Mouse (Mus musculus) gastrocnemius, postnatal 25 days (tissue): ENCODE data around the gene Slc7a4. TPM values are rescaled to one million over a fixed set of nuclear protein-coding genes. Genes with fewer than 3 reads are reported as not detected.
"Not testable (repeated sequence)": the region's sequence is repeated elsewhere in the genome, so short reads cannot be mapped to it uniquely, and the experiment has no call there.

Source experiments
- DNase-seq: peaks from one replicate; pipeline ENCODE4 v3.0.0; 2022
- total RNA-seq, 2 experiments: library from RNA; stranded (reverse); gene quantifications; 1 replicate in 1 of 2; 2 replicates in 1 of 2; pipeline ENCODE4 v1.2.3; 2021

The Slc7a4 gene
- total RNA-seq, 2 experiments from 2014 or later = 0.32 to 0.36 TPM

DNA sequence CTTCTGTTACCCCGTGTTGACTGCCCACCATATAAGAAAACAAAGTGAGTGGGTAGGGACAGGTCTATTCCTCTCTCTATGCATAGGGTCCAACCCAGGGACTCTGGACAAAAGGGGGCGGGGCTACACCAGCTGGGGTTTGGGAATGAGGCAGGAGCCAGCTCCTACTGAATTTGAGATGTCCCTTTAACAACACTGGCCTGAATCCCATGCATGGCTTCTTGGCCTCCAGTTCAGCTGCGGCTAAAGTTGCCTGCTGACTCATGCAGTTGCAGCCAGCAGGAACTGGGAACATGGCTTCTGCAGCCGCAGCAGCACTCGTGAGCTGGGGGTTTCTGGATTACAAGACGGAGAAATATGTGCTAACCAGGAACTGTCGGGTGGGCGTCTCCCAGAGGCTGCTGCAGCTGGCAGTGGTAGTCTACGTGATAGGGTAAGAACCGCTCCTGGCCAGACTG lies 21.2 kb downstream of the Slc7a4 start, which contains the start of gene P2rx6:
P2rx6 (plus strand) TSS at position 135 of the 458 bp plus-strand sequence.
- DNase-seq = peak; percentile 70

DNA sequence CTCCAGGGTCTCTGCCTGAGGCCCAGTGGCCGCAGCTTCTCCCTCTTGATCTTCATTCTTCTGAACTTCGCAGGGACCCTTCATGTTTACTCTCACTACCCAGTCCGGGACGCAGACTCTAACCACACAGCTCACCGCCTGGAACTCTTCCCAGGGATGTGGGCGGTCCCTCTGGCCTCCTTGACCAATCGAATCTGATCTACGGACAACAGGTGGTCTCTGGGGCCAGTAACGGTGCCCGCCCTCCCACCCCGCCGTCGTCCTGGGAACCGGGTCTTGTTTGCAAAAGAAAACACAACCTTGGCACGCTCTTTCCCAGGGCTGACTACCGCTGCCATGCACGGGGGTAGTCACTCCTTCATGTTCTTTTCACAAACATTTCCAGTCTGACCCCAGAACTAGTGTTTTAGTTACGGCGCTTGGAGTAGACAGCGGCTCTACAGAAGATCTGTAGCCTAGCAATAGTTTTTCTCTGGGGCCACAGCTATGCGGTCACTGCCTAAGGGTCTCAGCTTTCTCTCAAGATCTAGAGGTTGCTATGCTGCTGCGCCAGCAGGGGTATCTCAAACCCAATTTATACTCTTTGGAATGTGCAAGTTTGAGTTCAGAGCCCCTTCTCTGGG lies 21.8 kb downstream of the Slc7a4 start, which contains the start of gene Lrrc74b:
Lrrc74b (minus strand) TSS at position 120 of the 623 bp plus-strand sequence.
- DNase-seq = peak; percentile 80

DNA sequence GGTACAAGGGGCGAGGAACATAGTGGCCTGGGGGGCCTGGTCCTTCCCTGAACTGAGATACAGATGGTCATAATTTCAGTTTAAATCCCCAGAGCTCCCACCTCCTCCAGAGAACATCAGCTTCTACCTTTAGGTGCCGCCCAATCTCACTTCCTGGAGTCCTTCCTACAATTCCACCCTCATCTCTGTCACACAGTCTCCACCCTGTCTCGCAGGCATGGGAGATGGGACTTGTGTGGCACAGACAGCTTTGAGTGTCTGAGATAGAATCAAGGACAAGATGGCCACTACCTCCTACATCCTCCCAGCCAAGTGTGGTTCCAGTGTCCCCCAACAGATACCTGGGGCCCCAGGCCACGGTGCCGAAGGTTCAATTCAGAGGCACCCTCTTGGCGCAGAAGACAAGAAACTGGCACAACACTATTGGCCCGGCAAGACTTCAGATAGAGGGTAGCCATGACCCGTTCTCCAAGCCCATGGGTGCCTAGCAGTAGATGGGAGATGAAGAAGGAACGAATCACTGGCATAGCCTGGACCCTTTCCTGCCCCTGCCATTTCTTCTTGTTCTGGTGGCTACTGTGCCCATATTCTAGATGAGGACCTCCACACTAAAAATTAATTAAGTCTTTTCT lies 23.5 kb downstream of the Slc7a4 start:
- DNase-seq = no peak

DNA sequence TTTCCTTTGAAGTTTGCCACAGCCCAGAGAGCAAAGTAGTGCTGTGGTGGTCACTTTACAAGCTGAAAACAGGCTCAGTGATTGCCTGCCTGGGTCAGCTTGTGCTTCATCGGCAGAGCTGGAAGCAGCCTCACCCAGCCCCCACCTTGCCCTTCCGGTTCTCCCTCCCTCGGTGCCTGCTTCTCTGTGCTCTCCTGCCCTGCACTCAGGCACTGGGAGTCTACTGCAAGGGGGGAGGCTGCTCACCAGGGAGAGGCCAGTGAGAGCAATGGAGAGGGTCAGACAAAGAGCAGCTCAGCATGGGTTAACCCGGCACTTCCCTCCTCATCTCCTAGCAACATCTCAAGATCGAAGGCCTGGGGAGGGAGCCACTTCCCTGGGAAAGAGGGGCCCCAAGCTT lies 24.2 kb downstream of the Slc7a4 start:
- no peak for DNase-seq

DNA sequence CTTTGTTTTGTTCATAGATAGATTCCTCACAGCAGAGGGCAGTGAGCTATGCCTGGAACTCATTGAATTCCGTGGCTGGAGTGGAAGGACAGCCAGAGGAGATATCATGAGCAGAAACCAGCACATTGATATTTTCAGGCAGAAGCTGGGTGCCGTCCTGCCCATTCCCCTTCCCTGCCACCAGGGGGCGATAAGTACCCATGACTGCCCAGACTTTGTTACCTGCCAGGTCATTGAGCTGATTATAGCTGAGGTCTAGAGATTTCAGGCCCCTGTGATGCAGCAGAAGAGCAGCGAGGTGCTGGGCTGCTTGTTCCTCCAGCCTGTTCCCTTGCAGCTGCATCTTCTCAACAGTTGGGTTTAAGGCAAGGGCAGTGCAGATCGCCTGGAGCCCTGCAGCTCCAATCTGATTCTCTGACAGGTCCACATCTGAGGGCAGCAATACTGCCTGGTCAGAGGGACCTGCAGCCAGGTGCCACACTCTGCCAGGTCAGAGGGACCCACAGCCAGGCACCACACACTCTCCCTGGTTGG lies 25.0 kb downstream of the Slc7a4 start:
- peak; percentile 35 for DNase-seq

DNA sequence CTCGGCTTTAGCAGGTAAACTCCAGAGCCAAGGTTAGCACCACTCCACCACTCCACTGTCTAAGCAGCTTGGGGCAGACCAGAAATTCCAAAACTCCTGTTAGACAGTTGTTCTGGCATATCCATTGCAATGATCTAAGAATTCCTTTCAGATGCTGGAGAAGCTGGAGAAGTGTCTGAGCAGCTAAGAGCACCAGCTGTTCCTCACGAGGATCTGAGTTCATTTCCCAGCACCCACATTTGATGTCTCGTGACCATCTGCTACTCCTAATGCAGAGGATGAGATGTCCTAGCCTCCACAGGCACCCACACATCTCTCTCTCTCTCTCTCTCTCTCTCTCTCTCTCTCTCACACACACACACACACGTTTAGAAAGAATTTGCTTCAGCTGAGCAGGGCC lies 26.1 kb downstream of the Slc7a4 start:
- no peak for DNase-seq

DNA sequence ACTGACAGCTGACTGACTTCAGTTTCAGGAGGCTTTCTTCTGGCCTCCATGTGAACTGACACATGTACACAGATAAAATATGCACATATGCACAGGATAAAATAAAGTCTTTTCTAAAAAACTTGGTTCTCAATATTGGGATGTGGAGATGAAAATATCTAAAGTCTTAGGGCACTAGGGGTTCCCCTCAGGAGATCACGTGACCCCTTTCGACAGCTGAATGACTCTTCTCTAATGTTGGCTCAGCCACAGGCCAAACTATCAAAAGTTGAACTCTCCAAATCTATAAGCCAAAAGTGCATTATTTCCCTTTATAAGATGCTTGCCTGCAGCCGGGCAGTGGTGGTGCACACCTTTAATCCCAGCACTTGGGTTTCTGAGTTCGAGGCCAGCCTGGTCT lies 26.8 kb downstream of the Slc7a4 start:
- DNase-seq = no peak

DNA sequence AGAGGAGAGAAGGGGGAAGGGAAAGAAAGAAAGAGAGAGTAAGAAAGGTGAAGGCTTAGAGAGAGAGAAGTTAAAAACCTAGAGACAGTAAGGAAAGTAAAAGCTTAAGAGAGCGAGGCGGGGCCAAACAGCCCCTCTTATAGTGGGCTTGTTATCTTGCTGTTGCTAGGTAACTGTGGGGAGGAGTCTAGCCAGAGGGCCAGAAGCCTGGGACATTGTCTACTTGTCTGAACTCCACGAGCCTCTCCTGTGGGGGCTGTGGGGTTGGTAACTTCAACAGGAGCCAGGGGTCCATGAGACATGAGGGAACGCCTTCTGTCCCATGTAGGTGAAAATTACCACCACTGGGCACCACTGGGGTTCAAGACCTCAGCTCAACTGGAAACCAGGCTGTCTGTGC lies 28.3 kb downstream of the Slc7a4 start:
- not testable (repeated sequence) for DNase-seq

DNA sequence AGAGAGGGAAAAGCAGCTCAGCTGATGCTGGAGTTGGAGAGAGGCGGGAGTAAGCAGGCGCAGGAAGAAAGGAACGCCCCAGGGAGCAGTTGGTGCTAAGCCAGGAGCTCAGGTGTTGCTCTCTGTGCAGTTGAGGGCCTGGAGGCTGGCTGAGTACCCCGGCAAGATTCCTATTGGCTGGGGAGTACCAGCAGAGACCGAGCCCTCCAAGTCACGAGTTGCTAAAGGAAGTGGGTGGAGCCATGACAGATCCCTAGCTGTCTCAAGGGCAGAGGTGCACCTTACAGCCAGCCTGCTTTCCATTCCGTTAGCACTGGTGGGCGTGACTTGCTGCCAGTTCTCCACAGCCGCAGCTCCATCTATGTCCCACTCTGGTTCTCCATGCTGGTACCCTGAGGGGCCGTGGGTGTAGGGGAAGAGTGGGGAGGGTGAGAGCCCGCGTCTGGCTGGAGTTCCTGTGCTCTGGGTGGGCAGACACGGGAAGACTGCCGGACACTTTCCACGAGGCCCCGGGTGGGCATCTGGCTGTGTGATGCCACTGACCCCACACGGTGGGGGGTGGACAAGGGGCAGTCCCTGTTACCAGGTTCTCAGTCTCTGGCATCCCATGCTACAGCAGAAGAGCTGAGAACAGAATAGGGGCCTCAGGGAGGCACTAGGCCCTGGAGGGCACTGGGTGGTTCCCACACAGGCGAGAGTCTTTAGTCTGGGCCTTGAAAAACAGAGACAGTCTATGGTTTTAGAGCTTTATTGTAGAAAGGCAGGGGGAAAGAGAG lies 28.9 kb downstream of the Slc7a4 start:
- DNase-seq = no peak

DNA sequence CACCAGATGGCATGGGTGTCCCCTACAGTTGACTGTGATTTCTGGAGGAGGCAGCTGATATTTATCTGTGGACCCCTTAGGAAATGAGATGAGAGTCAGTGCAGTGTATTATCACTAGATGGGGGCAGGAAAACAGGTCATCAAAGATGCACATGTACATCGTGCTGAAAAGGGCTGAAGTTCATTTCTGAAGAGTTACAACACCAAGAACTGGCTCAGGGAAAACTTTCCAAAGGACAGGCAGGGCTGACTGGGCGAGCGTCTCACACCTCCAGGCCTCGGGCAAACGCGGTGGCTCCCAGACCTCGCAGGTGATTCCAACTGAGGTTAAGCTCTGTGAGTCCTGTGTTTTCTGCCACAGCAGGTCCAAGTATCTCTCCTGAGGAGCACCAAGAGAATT lies 30.2 kb downstream of the Slc7a4 start:
- DNase-seq = no peak

DNA sequence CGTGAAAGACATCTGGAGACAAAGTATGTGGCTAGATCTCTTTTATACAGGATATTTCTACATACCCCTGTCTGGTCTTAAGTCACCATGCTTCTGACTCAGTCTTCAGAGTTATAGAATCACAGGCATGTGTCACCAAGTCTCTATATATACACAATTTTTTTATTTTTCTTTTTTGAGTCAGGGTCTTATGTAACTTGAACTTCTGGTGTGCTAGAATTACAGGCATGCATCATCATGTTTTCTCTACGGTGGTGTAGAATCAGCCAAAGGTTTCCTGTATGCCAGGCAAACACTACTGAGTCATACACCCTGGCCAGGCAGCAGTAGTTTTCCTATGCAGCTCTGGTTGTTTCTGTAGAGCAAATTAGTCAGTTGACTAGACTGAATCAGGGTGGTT lies 40.4 kb downstream of the Slc7a4 start:
- DNase-seq = no peak

DNA sequence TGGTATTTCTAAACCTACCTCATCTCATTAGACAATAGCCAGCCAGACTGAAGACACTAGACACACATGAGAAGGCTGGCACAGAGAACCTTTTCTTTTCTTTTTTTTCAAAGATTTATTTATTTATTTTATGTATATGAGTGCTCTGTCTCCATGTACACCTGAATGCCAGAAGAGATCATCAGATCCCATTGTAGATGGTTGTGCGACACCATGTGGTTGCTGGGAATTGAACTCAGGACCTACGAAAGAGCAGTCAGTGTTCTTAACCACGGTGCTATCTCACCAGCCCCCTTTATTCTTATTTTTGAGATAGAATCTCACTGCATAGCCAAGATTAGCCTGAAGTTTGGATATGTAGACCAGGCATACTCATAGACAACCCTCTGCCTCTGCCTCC lies 46.4 kb downstream of the Slc7a4 start:
- no peak for DNase-seq

DNA sequence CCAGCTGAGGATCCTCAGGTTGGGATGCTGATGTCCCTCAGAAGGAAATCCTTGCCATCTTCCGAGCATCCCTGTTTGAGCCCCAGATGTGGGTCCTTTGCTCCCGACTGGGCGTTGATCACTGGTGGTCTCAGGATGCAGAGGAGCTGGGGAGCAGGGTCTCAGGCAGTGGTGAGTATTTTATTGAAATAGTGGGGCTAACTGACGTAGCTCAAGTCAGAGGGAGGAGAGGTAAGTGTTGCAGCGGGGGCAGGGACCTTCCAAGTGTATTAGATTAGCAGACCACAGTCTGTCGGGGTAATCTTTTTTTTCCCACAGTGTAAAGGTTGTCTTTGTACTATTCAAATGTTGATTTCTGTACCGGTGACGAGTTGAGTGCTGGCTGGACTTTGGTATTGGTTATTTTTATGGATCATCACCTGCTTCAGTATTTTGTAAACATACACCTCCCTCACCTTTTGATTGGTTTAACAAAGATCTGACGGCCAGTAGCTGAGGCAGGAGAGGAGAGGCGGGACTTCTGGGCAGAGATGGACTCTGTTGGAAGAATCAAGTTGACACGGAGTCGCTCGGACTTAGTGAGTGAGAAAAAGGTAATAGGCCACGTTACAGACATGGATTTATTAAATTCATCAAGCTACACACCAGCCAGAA lies 50.2 kb downstream of the Slc7a4 start:
- no peak for DNase-seq

DNA sequence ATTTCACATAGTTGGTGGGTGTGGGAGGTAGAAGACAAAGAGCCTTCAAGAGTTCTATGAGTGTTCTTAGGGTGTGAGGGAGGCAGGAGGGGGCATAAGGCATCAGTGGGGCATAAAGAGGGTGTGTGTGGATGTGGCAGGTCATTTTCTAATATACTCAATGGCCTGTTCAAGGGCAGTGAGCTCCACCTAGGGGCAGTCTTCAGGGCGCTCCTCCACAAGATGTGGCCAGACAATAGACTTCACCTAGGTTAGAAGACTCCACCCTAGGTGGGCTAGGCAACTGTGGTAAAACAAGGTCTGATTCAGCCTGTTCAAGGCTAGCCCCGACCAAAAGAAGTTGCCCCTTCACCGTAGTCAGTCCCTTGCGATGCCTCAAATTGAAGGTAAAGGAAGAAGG lies 50.7 kb downstream of the Slc7a4 start:
- DNase-seq = no peak

DNA sequence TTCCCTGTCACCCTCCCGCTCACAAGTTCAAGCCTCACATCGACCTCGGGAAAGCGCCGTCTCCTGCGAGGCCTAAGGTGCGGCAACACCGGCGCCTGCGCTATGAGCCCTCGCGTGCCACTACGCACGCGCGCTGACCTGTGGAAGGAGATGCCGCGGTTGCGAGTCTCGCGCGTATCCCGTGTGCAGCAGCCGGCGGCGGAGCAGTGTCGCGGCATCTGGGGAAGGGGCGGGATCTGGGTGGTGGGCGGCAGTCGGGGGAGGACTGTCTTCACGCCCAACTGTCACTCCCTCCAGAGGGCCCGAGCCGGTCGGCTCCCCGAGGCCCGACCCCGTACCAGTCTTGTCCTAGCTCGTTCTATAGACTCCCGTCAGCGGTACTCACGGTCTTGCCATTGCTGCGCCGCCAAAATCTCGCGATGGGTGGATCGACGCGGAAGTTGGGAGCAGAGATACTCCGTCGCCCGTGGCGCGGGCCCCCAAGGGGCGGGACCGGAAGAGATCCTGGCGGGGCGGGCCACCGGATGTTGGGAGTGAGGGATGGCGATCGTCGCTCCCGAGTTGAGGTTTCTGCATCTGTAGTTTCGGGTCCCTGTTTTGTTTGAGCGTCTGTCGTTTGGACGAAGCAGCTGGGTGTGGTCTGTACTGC lies 52.2 kb downstream of the Slc7a4 start, which contains the start of gene Thap7:
Thap7 (minus strand) TSS at position 497 of the 649 bp plus-strand sequence.
- DNase-seq = peak; percentile 95

DNA sequence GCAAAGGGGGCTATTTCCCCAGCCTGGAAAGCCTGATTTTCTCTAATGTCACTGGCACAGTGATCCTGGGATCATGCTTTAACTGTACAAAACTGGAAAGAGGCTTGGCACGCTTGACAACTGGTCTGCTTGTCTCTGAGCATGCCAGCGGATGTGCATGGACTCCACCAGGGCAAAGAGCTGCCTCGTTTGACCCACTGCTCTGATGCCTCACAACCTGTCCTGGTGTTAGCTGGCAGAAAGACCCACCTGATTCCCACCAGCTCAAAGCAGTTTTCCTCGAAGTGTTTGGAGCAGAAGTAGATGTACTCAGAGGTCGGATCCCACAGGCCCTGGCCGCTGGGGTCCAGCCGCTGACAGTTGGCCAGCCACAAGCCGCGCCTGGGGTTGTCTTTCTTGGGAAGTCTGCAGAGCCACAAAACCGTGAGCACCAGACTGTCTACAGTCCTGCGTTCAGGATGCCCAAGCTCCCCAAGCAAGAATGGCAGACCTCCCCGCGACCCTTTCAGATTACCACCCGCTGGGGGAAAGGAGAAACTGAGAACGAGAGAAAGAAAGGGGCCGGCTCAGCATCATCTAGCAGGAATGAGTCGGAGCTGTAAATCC lies 52.9 kb downstream of the Slc7a4 start:
- DNase-seq = no peak

DNA sequence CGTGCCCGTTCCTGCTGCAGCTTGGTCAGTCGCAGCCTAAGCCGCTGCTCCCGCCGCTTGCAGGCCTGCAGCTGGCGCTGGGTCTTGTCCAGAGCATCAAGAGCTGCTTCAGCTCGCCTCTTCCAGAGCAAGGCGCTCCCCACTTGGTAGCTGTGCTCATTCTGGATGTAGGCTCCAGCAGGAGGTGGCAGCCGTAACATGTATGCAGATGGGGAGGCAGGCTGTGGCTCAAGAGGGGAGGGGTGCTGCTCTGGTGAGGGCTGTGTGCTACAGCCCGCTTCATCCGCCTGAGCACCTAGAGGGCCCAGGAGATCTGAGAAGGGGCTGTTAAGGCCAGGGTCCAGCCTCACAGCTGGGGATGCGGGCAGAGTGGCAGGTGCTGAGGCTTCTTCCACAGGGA lies 54.7 kb downstream of the Slc7a4 start:
- no peak for DNase-seq

DNA sequence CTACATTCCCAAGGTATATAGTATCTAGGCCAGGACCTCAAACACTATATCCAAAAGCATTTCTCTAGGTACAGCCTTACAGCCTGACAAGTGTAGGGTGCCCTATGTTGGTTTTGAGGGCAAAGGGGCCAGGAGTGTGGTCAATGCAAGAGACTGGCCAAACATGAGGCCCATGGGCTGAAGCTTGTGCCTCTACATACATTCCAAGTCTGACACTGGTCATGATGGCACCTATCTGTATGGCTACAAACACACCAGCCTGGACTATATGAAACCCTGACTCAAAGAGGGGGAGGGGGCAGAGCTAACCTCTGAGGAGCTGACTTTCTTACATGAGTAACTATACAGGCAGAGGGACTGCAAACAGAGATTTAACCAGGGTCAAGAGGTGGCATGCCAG lies 55.4 kb downstream of the Slc7a4 start:
- DNase-seq = no peak

DNA sequence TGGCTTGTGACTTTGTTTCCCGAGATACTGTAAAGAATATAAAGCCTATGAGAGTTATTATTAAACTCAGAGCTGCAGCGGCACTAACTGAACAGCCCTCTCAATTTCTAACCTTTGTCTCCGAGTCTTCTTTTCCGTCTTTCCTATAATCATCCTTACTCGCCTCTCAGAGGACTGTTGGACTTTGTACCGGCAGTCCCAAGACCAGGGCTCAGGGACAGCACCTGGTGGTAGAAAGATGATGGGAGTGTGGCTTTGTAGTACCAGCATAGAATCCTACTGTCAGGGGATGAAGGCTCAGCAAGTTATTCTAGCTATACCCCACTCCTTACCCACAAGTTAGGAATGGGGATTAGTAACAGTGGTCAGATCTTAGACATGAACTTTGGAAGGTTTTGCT lies 56.8 kb downstream of the Slc7a4 start:
- DNase-seq = no peak

DNA sequence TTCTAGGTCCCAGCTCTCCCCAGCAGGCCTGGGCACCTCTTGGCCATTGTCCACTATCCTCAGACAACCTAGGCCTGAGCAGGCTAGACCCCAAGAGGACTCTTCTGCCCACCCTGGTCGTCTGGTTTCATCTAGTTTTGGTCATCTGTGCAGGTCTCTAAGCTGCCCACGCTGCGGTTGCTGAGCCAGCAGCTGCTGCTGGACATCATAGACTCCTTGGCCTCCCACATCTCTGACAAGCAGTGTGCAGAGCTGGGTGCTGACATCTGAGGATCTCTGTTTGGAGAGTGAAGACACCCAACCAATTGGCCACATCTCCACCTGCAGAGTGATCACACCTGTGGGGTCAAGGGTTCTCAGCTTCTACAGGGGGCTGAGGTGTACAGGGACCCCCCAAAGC lies 57.5 kb downstream of the Slc7a4 start:
- DNase-seq = no peak

DNA sequence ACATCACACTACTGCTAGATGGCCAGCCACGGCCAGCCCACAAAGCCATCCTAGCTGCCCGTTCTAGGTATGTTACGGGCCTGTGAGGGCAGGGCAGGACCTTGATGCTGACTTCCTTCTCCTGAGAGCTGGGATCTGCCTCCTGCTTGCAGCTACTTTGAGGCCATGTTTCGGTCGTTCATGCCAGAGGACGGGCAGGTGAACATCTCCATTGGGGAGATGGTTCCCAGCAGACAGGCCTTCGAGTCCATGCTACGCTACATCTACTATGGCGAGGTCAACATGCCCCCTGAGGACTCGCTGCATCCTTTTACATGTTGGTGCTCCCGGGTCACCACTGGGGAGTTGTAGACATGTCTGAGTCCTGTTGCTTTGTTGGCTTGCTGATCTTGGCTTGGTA lies 58.9 kb downstream of the Slc7a4 start:
- no peak for DNase-seq
